In the genomic region with DNA sequence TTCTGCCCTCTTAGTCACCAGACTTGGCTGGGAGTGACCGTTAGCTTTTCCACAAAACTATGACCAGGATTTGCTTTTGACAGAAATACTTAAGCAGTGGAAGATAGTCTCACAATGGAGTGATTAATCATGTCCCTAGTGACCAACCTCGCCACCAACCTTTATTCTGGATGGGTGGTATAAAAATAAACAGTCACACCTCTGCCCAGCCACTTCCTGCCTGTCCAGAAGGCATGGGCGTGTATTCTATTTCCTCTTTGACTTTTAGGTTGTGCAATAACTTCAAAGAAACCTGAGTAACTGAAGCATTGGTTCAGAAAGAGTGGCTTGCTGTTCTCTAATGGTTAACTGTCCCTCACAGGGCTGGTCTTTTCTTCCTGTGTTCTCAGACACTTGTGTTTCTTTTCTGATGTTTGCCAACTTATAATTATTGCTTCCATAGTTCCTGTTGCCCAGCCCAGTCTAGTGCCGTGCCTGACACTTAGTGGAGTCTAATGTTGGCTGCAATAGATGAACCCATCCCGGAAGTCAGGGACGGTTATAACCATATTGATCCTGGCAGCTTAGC, we compare ENCODE assay signal across 11 mouse cellular contexts. TPM values are rescaled to one million over a fixed set of nuclear protein-coding genes. Genes with fewer than 3 reads are reported as not detected.
A peak's percentile ranks its signal among the peaks of the same experiment; 100 is the strongest.
DNase-seq lines count a peak whose midpoint lies in the region; ATAC-seq and TF ChIP-seq lines count a peak whose summit lies in the region.
"Had no signal": no experiment of that assay in that cellular context is flagged by ENCODE, and none has a peak within 500 bp of the region (broad histone marks: within the 10 kb centered on the region; RNA-seq: fewer than 3 reads in every experiment).

No protein-coding gene starts in this region.

- H3K4me3 ChIP-seq in gastrocnemius, adult 2 months = no peak overlapping the region
- H3K4me3 ChIP-seq: embryonic facial prominence, embryonic 13.5 days; limb, embryonic 15.5 days; neural tube, embryonic 12.5 days had no signal

- no peak for DNase-seq in gastrocnemius, adult 2 months
- no peak for DNase-seq in gastrocnemius, postnatal 25 days
- peak; percentile 93 for DNase-seq in 416B (ENCODE audit: low read depth)
- peak; percentile 33 for DNase-seq in lung, postnatal 10 days
- no peak for DNase-seq in retina, embryonic 14.5 days (ENCODE audit: low spot score)
- DNase-seq in left cerebral cortex, postnatal 4 days = no peak

- H3K27ac ChIP-seq in gastrocnemius, adult 2 months = peak overlapping the region; percentile 57
- H3K27ac ChIP-seq: embryonic facial prominence, embryonic 13.5 days; limb, embryonic 15.5 days; neural tube, embryonic 12.5 days had no signal

- no peak for TF ChIP-seq CTCF in gastrocnemius, adult 2 months (IDR thresholded peaks at IDR 0.05)

- intact Hi-C loops in gastrocnemius, adult 2 months (cut with DNase I) = loop anchor here (5.0 kb wide), 1 partner anchor 35 kb away; no protein-coding TSS in a partner anchor
- intact Hi-C loops in left cerebral cortex, postnatal 4 days (cut with DNase I) = no loop called here

- peak; percentile 71 for ATAC-seq in granulocyte monocyte progenitor cell, adult 5-6 weeks (replicated peaks; ENCODE audit: poor library complexity, severe bottlenecking)
- no peak for ATAC-seq in erythroid progenitor cell, adult 5-6 weeks (replicated peaks; ENCODE audit: low FRiP score, poor library complexity, severe bottlenecking)

RNA-seq across cellular contexts. Expression of gene Anxa2, which starts 10.9 kb away (rescaled TPM):
- total RNA-seq in gastrocnemius, adult 2 months (2021) = 10 to 100 TPM; 28.0 to 52.6 TPM
- 10 to 100 TPM; 52.8 to 74.7 TPM for total RNA-seq in gastrocnemius, postnatal 25 days (2021)
- 119 and 132 TPM in 2 replicates for total RNA-seq in granulocyte monocyte progenitor cell, adult 5-6 weeks (2014; fragmentation: Nextera tagmentation)
- total RNA-seq in granulocyte monocyte progenitor cell, adult 5-6 weeks (2017) = 95.9 and 98.4 TPM in 2 replicates
- total RNA-seq in erythroid progenitor cell, adult 5-6 weeks (2015; ENCODE audit: low replicate concordance) = 40.7 and 70.3 TPM in 2 replicates
- 17.9 and 34.8 TPM in 2 replicates for total RNA-seq in erythroid progenitor cell, adult 5-6 weeks (2017; ENCODE audit: low replicate concordance)
- total RNA-seq in left cerebral cortex, postnatal 4 days (2021) = 10 to 100 TPM; 23.2 to 24.1 TPM

RNA-seq across cellular contexts. Expression of gene Ice2, which starts 44.8 kb away (rescaled TPM):
- 1 to 10 TPM; 4.7 to 7.1 TPM for total RNA-seq in gastrocnemius, adult 2 months (2021)
- total RNA-seq in gastrocnemius, postnatal 25 days (2021) = 1 to 10 TPM; 3.8 to 4.9 TPM
- total RNA-seq in granulocyte monocyte progenitor cell, adult 5-6 weeks (2014; fragmentation: Nextera tagmentation) = 27.2 and 27.5 TPM in 2 replicates
- total RNA-seq in granulocyte monocyte progenitor cell, adult 5-6 weeks (2017) = 16.4 and 27.1 TPM in 2 replicates
- total RNA-seq in erythroid progenitor cell, adult 5-6 weeks (2015; ENCODE audit: low replicate concordance) = 4.2 and 15.5 TPM in 2 replicates
- total RNA-seq in erythroid progenitor cell, adult 5-6 weeks (2017; ENCODE audit: low replicate concordance) = 1.9 and 3.1 TPM in 2 replicates
- 10 to 100 TPM; 11.7 to 14.2 TPM for total RNA-seq in left cerebral cortex, postnatal 4 days (2021)

Comparison
In these comparisons a context has a peak if more than half of its experiments do, and no peak if none do; other contexts are left out.
1. DNase-seq: peak in 416B (single experiment) and lung, postnatal 10 days (single experiment); none in gastrocnemius, adult 2 months (single experiment), gastrocnemius, postnatal 25 days (single experiment), retina, embryonic 14.5 days (single experiment) and left cerebral cortex, postnatal 4 days (single experiment).